Mouse (Mus musculus) intestine, postnatal 0 days (tissue): ENCODE results near the gene Abcc6. TPM values are rescaled to one million over a fixed set of nuclear protein-coding genes. Genes with fewer than 3 reads are reported as not detected.

Source experiments
- ATAC-seq: fragments of 200-750 bp; cut with Nextera tagmentation; 2 replicates; pipeline ENCODE4 v1.8.0; 2017; ENCODE audit warnings: mild to moderate bottlenecking, moderate TSS enrichment, moderate library complexity
- H3K27ac ChIP-seq: fragments of 300-500 bp; sonication (generic); 2 replicates; pipeline ENCODE4 v1.5.1; 2014; ENCODE audit warnings: mild to moderate bottlenecking, low read depth, low read length, moderate library complexity
- H3K27me3 ChIP-seq: fragments of 300-500 bp; sonication (generic); replicated peaks from 2 replicates; pipeline ENCODE4 v1.6.1; 2014; ENCODE audit warnings: low read length, mixed read lengths; ENCODE audit not compliant: control insufficient read depth, insufficient read depth
- H3K36me3 ChIP-seq: fragments of 300-500 bp; sonication (generic); 2 replicates; pipeline ENCODE4 v1.6.1; 2014; ENCODE audit warnings: mild to moderate bottlenecking, moderate library complexity; ENCODE audit not compliant: control insufficient read depth, insufficient read depth
- H3K4me1 ChIP-seq: fragments of 300-500 bp; sonication (generic); replicated peaks from 2 replicates; pipeline ENCODE4 v1.6.1; 2014; ENCODE audit warnings: antibody characterized with exemption, low read length, mixed read lengths; ENCODE audit not compliant: control insufficient read depth, insufficient read depth
- H3K4me2 ChIP-seq: fragments of 300-500 bp; sonication (generic); replicated peaks from 2 replicates; pipeline ENCODE4 v1.6.1; 2014; ENCODE audit warnings: low read depth, mild to moderate bottlenecking, moderate library complexity
- H3K4me3 ChIP-seq: fragments of 300-500 bp; sonication (generic); 2 replicates; pipeline ENCODE4 v1.5.1; 2014; ENCODE audit warnings: low read depth, low read length
- H3K9ac ChIP-seq: fragments of 300-500 bp; sonication (generic); 2 replicates; pipeline ENCODE4 v1.6.1; 2014; ENCODE audit warnings: mild to moderate bottlenecking, low read depth, low read length
- H3K9me3 ChIP-seq: fragments of 300-500 bp; sonication (generic); 2 replicates; pipeline ENCODE4 v1.6.1; 2016; ENCODE audit warnings: mixed run types; ENCODE audit not compliant: control insufficient read depth
- CTCF ChIP-seq: sonication (generic); IDR thresholded peaks from 2 replicates; pipeline ENCODE4 v1.5.1; 2016; ENCODE audit warnings: low read depth, mild to moderate bottlenecking, control low read depth, antibody characterized with exemption, moderate library complexity
- WGBS: fragments of 180-500 bp; shearing (Covaris S2); extraction: QIAGEN DNeasy Blood & Tissue Kit; methylation state at CpG from one replicate; pipeline ENCODE4 v1.1.7; 2014; 5-methylcytosine and 5-hydroxymethylcytosine counted together
- polyA plus RNA-seq: library from polyadenylated mRNA; unstranded; fragments of >200 nt; fragmentation: Nextera tagmentation; extraction: Ambion mirVana; gene quantifications from 2 replicates; pipeline ENCODE4 v1.2.1, GENCODE M21; 2015

The Abcc6 gene
- polyA plus RNA-seq, 1 experiment from 2014 or later = 5.3 TPM

- Histone ChIP-seq H3K27me3 (no peaks in the 10 kb centered on the region), H3K36me3 (peaks cover 93% of the 10 kb centered on the region), H3K4me3 (no peak overlapping the region), H3K4me2 (no peak overlapping the region), H3K9me3 (no peaks in the 10 kb centered on the region), H3K27ac (no peak overlapping the region), H3K4me1 (no peaks in the 10 kb centered on the region), H3K9ac (no peak overlapping the region)
- TF ChIP-seq CTCF = no peak
- WGBS = 95% methylated on average over 11 of the region's 11 CpGs
- no peak for ATAC-seq
Measured at GRCm38 (mm10) chr7:46058882-46059281, 28.8 kb upstream of the Abcc6 start.

- TF ChIP-seq CTCF = no peak
- ATAC-seq = no peak
- H3K4me3 ChIP-seq = no peak overlapping the region
- H3K27me3 ChIP-seq = no peaks in the 10 kb centered on the region
- WGBS = 86% methylated on average over 3 of the region's 3 CpGs
- H3K9ac ChIP-seq = no peak overlapping the region
- no peak overlapping the region for H3K27ac ChIP-seq
- no peaks in the 10 kb centered on the region for H3K9me3 ChIP-seq
- H3K36me3 ChIP-seq = peaks cover 81% of the 10 kb centered on the region
- no peaks in the 10 kb centered on the region for H3K4me1 ChIP-seq
- no peak overlapping the region for H3K4me2 ChIP-seq
Measured at GRCm38 (mm10) chr7:46053566-46053965, 23.5 kb upstream of the Abcc6 start.

- peaks cover 69% of the 10 kb centered on the region for H3K36me3 ChIP-seq
- ATAC-seq = no peak
Measured at GRCm38 (mm10) chr7:46052161-46052821, 22.2 kb upstream of the Abcc6 start.

GRCm38 (mm10) chr7:46049981-46050380 is 19.9 kb upstream of the Abcc6 start:
- no peak overlapping the region for H3K27ac ChIP-seq
- 90% methylated on average over 7 of the region's 7 CpGs for WGBS
- no peaks in the 10 kb centered on the region for H3K9me3 ChIP-seq
- ATAC-seq = no peak
- TF ChIP-seq CTCF = no peak
- H3K36me3 ChIP-seq = peaks cover 69% of the 10 kb centered on the region
- no peaks in the 10 kb centered on the region for H3K27me3 ChIP-seq
- no peak overlapping the region for H3K4me2 ChIP-seq
- H3K9ac ChIP-seq = no peak overlapping the region
- no peak overlapping the region for H3K4me3 ChIP-seq
- H3K4me1 ChIP-seq = no peaks in the 10 kb centered on the region

More at GRCm38 (mm10) chr7:46052161-46052821, 22.2 kb upstream of the Abcc6 start:
- H3K4me3 ChIP-seq = no peak overlapping the region
- no peaks in the 10 kb centered on the region for H3K4me1 ChIP-seq
- peak; percentile 56 for TF ChIP-seq CTCF
- no peaks in the 10 kb centered on the region for H3K9me3 ChIP-seq
- H3K4me2 ChIP-seq = no peak overlapping the region
- WGBS = 83% methylated on average over 4 of the region's 4 CpGs
- H3K27me3 ChIP-seq = no peaks in the 10 kb centered on the region
- H3K9ac ChIP-seq = no peak overlapping the region
- no peak overlapping the region for H3K27ac ChIP-seq

GRCm38 (mm10) chr7:46047873-46048562 is 17.9 kb upstream of the Abcc6 start:
- Histone ChIP-seq H3K9ac (no peak overlapping the region), H3K36me3 (peaks cover 62% of the 10 kb centered on the region), H3K4me1 (no peaks in the 10 kb centered on the region), H3K4me2 (no peak overlapping the region), H3K27ac (peak overlapping the region; percentile 71), H3K27me3 (no peaks in the 10 kb centered on the region), H3K4me3 (no peak overlapping the region), H3K9me3 (no peaks in the 10 kb centered on the region)
- peak; percentile 94 for ATAC-seq
- TF ChIP-seq CTCF = no peak
- 37% methylated on average over 13 of the region's 13 CpGs for WGBS

- H3K36me3 ChIP-seq = peaks cover 66% of the 10 kb centered on the region
- H3K27me3 ChIP-seq = no peaks in the 10 kb centered on the region
- H3K9me3 ChIP-seq = no peaks in the 10 kb centered on the region
- H3K9ac ChIP-seq = no peak overlapping the region
- no peak for TF ChIP-seq CTCF
- no peak for ATAC-seq
- no peak overlapping the region for H3K27ac ChIP-seq
- no peak overlapping the region for H3K4me3 ChIP-seq
- H3K4me1 ChIP-seq = no peaks in the 10 kb centered on the region
- H3K4me2 ChIP-seq = no peak overlapping the region
- WGBS = 88% methylated on average over 11 of the region's 11 CpGs
Measured at GRCm38 (mm10) chr7:46045882-46046281, 15.8 kb upstream of the Abcc6 start.
